Mouse (Mus musculus): Measurements from ENCODE around the gene Olfr1257. TPM values are rescaled to one million over a fixed set of nuclear protein-coding genes. Genes with fewer than 3 reads are reported as not detected.
"Not testable (repeated sequence)": the region's sequence is repeated elsewhere in the genome, so short reads cannot be mapped to it uniquely, and the experiment has no call there.

The Olfr1257 gene
- not detected in 2 replicates for polyA plus RNA-seq (2015; fragmentation: Nextera tagmentation; extraction: Ambion mirVana)

DNA sequence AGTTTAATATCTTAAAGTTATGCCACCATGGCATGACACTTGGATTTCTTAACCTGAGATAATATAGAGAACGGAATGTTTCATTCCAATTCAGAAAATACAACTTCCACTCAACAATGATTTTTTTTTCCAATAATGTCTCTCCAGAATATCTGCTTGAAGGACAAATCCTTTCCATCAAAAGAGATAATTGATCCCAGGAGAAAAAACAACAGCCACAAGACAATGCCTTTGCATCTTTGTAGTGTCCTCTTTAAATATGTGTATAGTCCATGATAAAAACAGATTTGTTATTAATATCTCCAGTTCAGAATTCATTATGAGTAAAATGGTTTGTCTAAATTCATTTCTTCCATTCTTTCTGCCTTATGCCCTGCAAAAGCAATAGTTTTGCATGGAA is at the start of gene Olfr1257:
TSS of gene Olfr1257 (plus strand) at position 301 of the 400 bp plus-strand sequence.
- Histone ChIP-seq H3K4me3 (no peak within 1 kb of the TSS), H3K9me3 (no peaks in the 10 kb centered on the region), H3K27me3 (no peaks in the 10 kb centered on the region), H3K9ac (no peak within 1 kb of the TSS), H3K27ac (replicated peaks) (no peak within 1 kb of the TSS), H3K4me1 (replicated peaks) (no peaks in the 10 kb centered on the region), H3K4me2 (no peak within 1 kb of the TSS), H3K36me3 (no peaks in the 10 kb centered on the region)
- no peak for ATAC-seq (ENCODE audit: low FRiP score, low read depth)
- 89% methylated on average over 1 of the region's 1 CpGs for WGBS

DNA sequence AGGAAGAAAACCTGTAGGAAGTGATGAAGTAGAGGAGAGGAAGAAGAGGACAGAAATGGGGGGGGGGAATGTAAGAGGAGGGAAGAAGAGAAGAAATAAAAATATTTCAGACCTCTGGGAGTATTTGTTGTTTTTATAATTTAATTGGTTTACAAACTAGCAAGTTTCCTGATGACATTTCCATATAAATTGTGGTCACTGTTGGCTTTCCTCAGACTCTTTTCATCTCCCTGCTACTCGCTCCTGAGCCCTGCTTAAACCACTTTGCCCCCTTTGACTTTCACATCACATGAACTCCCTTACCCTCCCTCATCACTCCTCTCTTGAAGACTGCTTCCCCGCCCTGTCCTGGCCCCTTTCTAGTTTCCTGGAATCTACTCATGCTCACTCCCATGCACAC is 36.8 kb upstream of the Olfr1257 start, which contains the start of gene Olfr1256:
TSS of gene Olfr1256 (minus strand) at position 101 of the 400 bp plus-strand sequence.
- WGBS: 54% methylated on average over 2 of the region's 2 CpGs
- Histone ChIP-seq H3K9ac (no peak within 1 kb of the TSS), H3K4me1 (replicated peaks) (no peaks in the 10 kb centered on the region), H3K9me3 (no peaks in the 10 kb centered on the region), H3K36me3 (no peaks in the 10 kb centered on the region), H3K27ac (replicated peaks) (no peak within 1 kb of the TSS), H3K4me2 (no peak within 1 kb of the TSS), H3K27me3 (no peaks in the 10 kb centered on the region), H3K4me3 (no peak within 1 kb of the TSS)
- no peak for ATAC-seq (ENCODE audit: low FRiP score, low read depth)

DNA sequence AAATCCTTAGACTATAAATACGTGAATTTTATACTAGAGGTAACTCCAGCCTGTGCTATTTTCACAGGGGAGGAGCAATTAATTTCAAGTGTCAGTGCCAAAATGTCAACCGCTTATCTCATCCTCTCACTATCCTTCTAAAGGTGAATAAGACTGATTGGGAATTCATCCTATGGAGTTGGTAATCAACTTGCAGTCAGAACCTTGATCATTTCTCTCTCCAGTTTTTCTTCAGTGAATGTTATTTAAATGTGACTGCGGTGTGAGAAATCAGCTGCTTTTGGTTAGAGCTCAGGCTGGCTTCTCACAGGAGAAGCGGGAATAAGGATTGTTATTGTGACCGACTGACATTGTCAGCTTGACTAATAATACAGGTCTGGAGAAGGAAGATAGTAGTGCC is 30.1 kb upstream of the Olfr1257 start, which contains the start of gene Olfr48:
TSS of gene Olfr48 (minus strand) at position 101 of the 400 bp plus-strand sequence.
- H3K4me1 ChIP-seq (replicated peaks): no peaks in the 10 kb centered on the region
- H3K9me3 ChIP-seq: no peaks in the 10 kb centered on the region
- H3K27me3 ChIP-seq: no peaks in the 10 kb centered on the region
- H3K36me3 ChIP-seq: no peaks in the 10 kb centered on the region
- ATAC-seq (ENCODE audit: low FRiP score, low read depth): no peak
- H3K27ac ChIP-seq (replicated peaks): no peak within 1 kb of the TSS
- H3K4me3 ChIP-seq: no peak within 1 kb of the TSS
- no peak within 1 kb of the TSS for H3K4me2 ChIP-seq
- no peak within 1 kb of the TSS for H3K9ac ChIP-seq
- 82% methylated on average over 5 of the region's 5 CpGs for WGBS

DNA sequence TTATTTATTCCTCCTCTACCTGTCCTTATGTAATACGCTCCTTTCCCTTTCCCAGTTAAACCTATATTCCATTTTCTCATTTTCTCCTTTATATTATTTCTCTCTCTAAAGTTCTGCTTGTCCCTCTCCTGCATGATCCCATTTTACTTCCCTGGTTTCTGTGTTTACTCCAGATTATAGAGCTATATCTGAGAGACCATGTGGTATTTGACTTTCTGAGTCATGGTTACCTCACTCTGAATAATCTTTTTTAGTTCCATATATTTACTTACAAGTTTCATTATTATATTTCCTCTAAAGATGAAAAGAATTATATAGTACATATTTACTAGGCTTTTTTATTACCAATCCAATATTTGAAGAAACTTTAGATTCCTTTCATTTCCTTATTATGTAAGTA is 29.0 kb upstream of the Olfr1257 start:
- no peak for ATAC-seq (ENCODE audit: low FRiP score, low read depth)
- Histone ChIP-seq H3K4me3 (no peak overlapping the region), H3K4me2 (no peak overlapping the region), H3K36me3 (no peaks in the 10 kb centered on the region), H3K9ac (no peak overlapping the region), H3K4me1 (replicated peaks) (no peaks in the 10 kb centered on the region), H3K27me3 (no peaks in the 10 kb centered on the region), H3K27ac (replicated peaks) (no peak overlapping the region), H3K9me3 (no peaks in the 10 kb centered on the region)
- whole genome bisulfite sequencing: 93% methylated on average over 1 of the region's 1 CpGs

DNA sequence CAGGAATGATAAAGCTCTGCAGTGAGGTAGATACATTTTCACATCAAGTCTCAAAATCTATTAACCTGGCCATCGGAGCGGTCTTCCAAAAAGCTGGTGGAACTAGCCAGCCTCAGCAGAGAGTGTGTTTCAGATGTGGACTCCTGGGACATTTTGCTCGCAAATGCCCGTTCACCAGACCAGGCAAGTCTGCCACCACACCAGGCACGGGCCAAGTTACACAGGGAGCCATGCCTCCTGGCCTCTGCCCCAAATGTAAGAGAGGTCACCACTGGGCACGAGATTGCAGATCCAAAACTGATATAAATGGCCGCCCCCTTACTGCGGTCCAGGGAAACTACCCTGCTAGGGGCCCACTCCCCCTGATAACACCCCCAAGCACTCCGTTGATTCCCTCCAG is 34.4 kb downstream of the Olfr1257 start:
- ATAC-seq (ENCODE audit: low FRiP score, low read depth); H3K9me3 ChIP-seq; H3K4me2 ChIP-seq; H3K4me3 ChIP-seq; H3K9ac ChIP-seq; H3K36me3 ChIP-seq; H3K27ac ChIP-seq (replicated peaks); H3K27me3 ChIP-seq; H3K4me1 ChIP-seq (replicated peaks): not testable (repeated sequence)
- 95% methylated on average over 9 of the region's 9 CpGs for WGBS

DNA sequence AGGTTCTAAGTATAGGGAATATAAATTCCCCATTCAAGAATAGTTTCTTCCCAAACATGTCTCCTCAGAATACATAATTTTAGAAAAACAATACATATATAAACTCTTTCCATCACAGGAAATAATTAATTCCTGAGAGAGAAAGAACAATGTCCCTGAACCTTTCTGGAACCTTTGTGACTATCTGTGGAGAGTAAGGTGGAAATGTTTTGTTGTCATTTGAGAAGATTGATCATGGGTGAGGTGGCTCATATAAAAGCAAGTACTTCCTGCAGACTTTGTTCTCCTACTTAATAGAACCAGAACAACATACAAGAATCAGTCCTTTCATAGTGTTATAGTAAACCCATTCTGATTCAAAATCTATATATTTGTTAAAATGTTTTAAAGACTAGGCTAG is 48.8 kb downstream of the Olfr1257 start, which contains the start of gene Olfr1258:
TSS of gene Olfr1258 (plus strand) at position 301 of the 400 bp plus-strand sequence.
- no peaks in the 10 kb centered on the region for H3K36me3 ChIP-seq
- no peak within 1 kb of the TSS for H3K4me3 ChIP-seq
- no peak within 1 kb of the TSS for H3K9ac ChIP-seq
- ATAC-seq (ENCODE audit: low FRiP score, low read depth): no peak
- H3K27ac ChIP-seq (replicated peaks): no peak within 1 kb of the TSS
- no peaks in the 10 kb centered on the region for H3K9me3 ChIP-seq
- no peak within 1 kb of the TSS for H3K4me2 ChIP-seq
- no peaks in the 10 kb centered on the region for H3K27me3 ChIP-seq
- H3K4me1 ChIP-seq (replicated peaks): no peaks in the 10 kb centered on the region

Other genes starting within 250 kb of the Olfr1257 start
- gene Olfr1249, start 243.5 kb upstream of the Olfr1257 start, polyA plus RNA-seq (2015; fragmentation: Nextera tagmentation; extraction: Ambion mirVana): not detected in 2 replicates
- not detected in 2 replicates for gene Olfr1250, start 217.0 kb upstream of the Olfr1257 start, polyA plus RNA-seq (2015; fragmentation: Nextera tagmentation; extraction: Ambion mirVana)
- not detected in 2 replicates for gene Olfr1251, start 206.5 kb upstream of the Olfr1257 start, polyA plus RNA-seq (2015; fragmentation: Nextera tagmentation; extraction: Ambion mirVana)
- gene Olfr1252, start 153.4 kb upstream of the Olfr1257 start, polyA plus RNA-seq (2015; fragmentation: Nextera tagmentation; extraction: Ambion mirVana): not detected in 2 replicates
- gene Olfr1253, start 121.3 kb upstream of the Olfr1257 start, polyA plus RNA-seq (2015; fragmentation: Nextera tagmentation; extraction: Ambion mirVana): not detected in 2 replicates
- gene Olfr1254, start 84.8 kb upstream of the Olfr1257 start, polyA plus RNA-seq (2015; fragmentation: Nextera tagmentation; extraction: Ambion mirVana): not detected in 2 replicates
- not detected in 2 replicates for gene Olfr1255, start 66.4 kb upstream of the Olfr1257 start, polyA plus RNA-seq (2015; fragmentation: Nextera tagmentation; extraction: Ambion mirVana)
- gene Olfr1256, start 36.9 kb upstream of the Olfr1257 start, polyA plus RNA-seq (2015; fragmentation: Nextera tagmentation; extraction: Ambion mirVana): not detected in 2 replicates
- 0.12 TPM in 1 of 2 replicates, not detected in the other for gene Olfr48, start 30.2 kb upstream of the Olfr1257 start, polyA plus RNA-seq (2015; fragmentation: Nextera tagmentation; extraction: Ambion mirVana)
- not detected in 2 replicates for gene Olfr1258, start 48.9 kb downstream of the Olfr1257 start, polyA plus RNA-seq (2015; fragmentation: Nextera tagmentation; extraction: Ambion mirVana)
- not detected in 2 replicates for gene Olfr1259, start 70.2 kb downstream of the Olfr1257 start, polyA plus RNA-seq (2015; fragmentation: Nextera tagmentation; extraction: Ambion mirVana)
- gene Olfr1260, start 95.9 kb downstream of the Olfr1257 start, polyA plus RNA-seq (2015; fragmentation: Nextera tagmentation; extraction: Ambion mirVana): not detected in 2 replicates
- gene Olfr1261, start 112.8 kb downstream of the Olfr1257 start, polyA plus RNA-seq (2015; fragmentation: Nextera tagmentation; extraction: Ambion mirVana): not detected in 2 replicates
- not detected in 2 replicates for gene Olfr1262, start 121.7 kb downstream of the Olfr1257 start, polyA plus RNA-seq (2015; fragmentation: Nextera tagmentation; extraction: Ambion mirVana)
- not detected in 2 replicates for gene Olfr1263, start 133.7 kb downstream of the Olfr1257 start, polyA plus RNA-seq (2015; fragmentation: Nextera tagmentation; extraction: Ambion mirVana)
- gene Olfr1264, start 147.1 kb downstream of the Olfr1257 start, polyA plus RNA-seq (2015; fragmentation: Nextera tagmentation; extraction: Ambion mirVana): not detected in 2 replicates
- gene Olfr1265, start 156.9 kb downstream of the Olfr1257 start, polyA plus RNA-seq (2015; fragmentation: Nextera tagmentation; extraction: Ambion mirVana): not detected in 2 replicates
- gene Olfr140, start 185.2 kb downstream of the Olfr1257 start, polyA plus RNA-seq (2015; fragmentation: Nextera tagmentation; extraction: Ambion mirVana): not detected in 2 replicates
- gene Olfr1269, start 243.0 kb downstream of the Olfr1257 start, polyA plus RNA-seq (2015; fragmentation: Nextera tagmentation; extraction: Ambion mirVana): not detected in 2 replicates